Mouse (Mus musculus) lung, adult 2 months (tissue): ENCODE results near the gene Adamts9.

Source experiments
- CTCF ChIP-seq: fragments of 200-500 bp; IDR thresholded peaks from 2 replicates; pipeline ENCODE4 v1.5.1; 2011; ENCODE audit warnings: mild to moderate bottlenecking, low read length, control low read depth; ENCODE audit not compliant: insufficient read depth
- POLR2A ChIP-seq: fragments of 200-500 bp; IDR thresholded peaks from 2 replicates; pipeline ENCODE4 v1.6.1; 2011; ENCODE audit warnings: low read depth, mild to moderate bottlenecking, control low read depth, low read length, borderline replicate concordance; ENCODE audit errors: extremely low read depth

- TF ChIP-seq POLR2A (no peak), CTCF (no peak)
Measured at GRCm38 (mm10) chr6:92845898-92846297, 97.4 kb downstream of the Adamts9 start.
